Mouse (Mus musculus) ES-Bruce4 (cell line): ENCODE data around the gene Ufd1. TPM values are rescaled to one million over a fixed set of nuclear protein-coding genes. Genes with fewer than 3 reads are reported as not detected.
"Not testable (repeated sequence)": the region's sequence is repeated elsewhere in the genome, so short reads cannot be mapped to it uniquely, and the experiment has no call there.

Experiments
- H3K27ac ChIP-seq: 2 replicates; pipeline ENCODE4 v1.5.1; 2012; ENCODE audit warnings: low read length, inconsistent platforms; ENCODE audit not compliant: insufficient read depth
- H3K27me3 ChIP-seq: 2 replicates; pipeline ENCODE4 v1.6.1; 2012; ENCODE audit warnings: mild to moderate bottlenecking, low read length, inconsistent platforms; ENCODE audit not compliant: control insufficient read depth, poor library complexity, insufficient read depth, severe bottlenecking
- H3K36me3 ChIP-seq: 2 replicates; pipeline ENCODE4 v1.6.1; 2012; ENCODE audit warnings: inconsistent platforms, mild to moderate bottlenecking, low read length, moderate library complexity; ENCODE audit not compliant: control insufficient read depth, poor library complexity, insufficient read depth, severe bottlenecking
- H3K4me1 ChIP-seq: one replicate; pipeline ENCODE4 v1.8.1; 2011; ENCODE audit warnings: low read length; ENCODE audit not compliant: control insufficient read depth, insufficient read depth
- H3K4me3 ChIP-seq: 2 replicates; pipeline ENCODE4 v1.5.1; 2011; ENCODE audit warnings: low read depth, mild to moderate bottlenecking, low read length
- H3K9ac ChIP-seq: 2 replicates; pipeline ENCODE4 v1.6.1; 2012; ENCODE audit warnings: low read depth, mild to moderate bottlenecking, inconsistent platforms; ENCODE audit not compliant: poor library complexity, severe bottlenecking
- H3K9me3 ChIP-seq: replicated peaks from 2 replicates; pipeline ENCODE4 v1.6.1; 2012; ENCODE audit warnings: mild to moderate bottlenecking, low read length, inconsistent platforms; ENCODE audit not compliant: control insufficient read depth, poor library complexity, insufficient read depth, severe bottlenecking
- CTCF ChIP-seq: IDR thresholded peaks from one replicate; pipeline ENCODE4 v1.8.1; 2011; ENCODE audit warnings: low read depth, low read length
- EP300 ChIP-seq: IDR thresholded peaks from 2 replicates; pipeline ENCODE4 v1.6.1; 2011; ENCODE audit warnings: low read depth, low read length; ENCODE audit not compliant: insufficient read depth
- POLR2A ChIP-seq: IDR thresholded peaks from one replicate; pipeline ENCODE4 v1.8.1; 2011; ENCODE audit warnings: low read length; ENCODE audit not compliant: insufficient read depth
- polyA plus RNA-seq: library from polyadenylated mRNA; stranded (reverse); fragments of >200 nt; gene quantifications from 2 replicates; pipeline ENCODE4 v1.2.4, GENCODE M21; 2011; ENCODE audit warnings: low read depth; ENCODE audit not compliant: missing spikeins, insufficient read depth, insufficient read length

Gene Ufd1
- polyA plus RNA-seq, 1 experiment = 67.3 TPM

GRCm38 (mm10) chr16:18838346-18838745 is 26.8 kb downstream of the Ufd1 start:
- Histone ChIP-seq H3K4me1 (no peaks in the 10 kb centered on the region), H3K27me3 (no peaks in the 10 kb centered on the region), H3K27ac (no peak overlapping the region), H3K36me3 (peaks cover 9% of the 10 kb centered on the region), H3K4me3 (no peak overlapping the region), H3K9me3 (no peaks in the 10 kb centered on the region), H3K9ac (no peak overlapping the region)
- TF ChIP-seq CTCF = no peak
- no peak for TF ChIP-seq EP300
- no peak for TF ChIP-seq POLR2A

GRCm38 (mm10) chr16:18846301-18846820 is 34.8 kb downstream of the Ufd1 start:
- H3K27me3 ChIP-seq = no peaks in the 10 kb centered on the region
- no peaks in the 10 kb centered on the region for H3K36me3 ChIP-seq
- H3K4me1 ChIP-seq = no peaks in the 10 kb centered on the region
- no peak overlapping the region for H3K4me3 ChIP-seq
- no peak for TF ChIP-seq EP300
- TF ChIP-seq CTCF = no peak
- TF ChIP-seq POLR2A = no peak
- H3K27ac ChIP-seq = no peak overlapping the region
- H3K9me3 ChIP-seq = peaks cover 2% of the 10 kb centered on the region; the same call in 1 of the 2 replicates
- H3K9ac ChIP-seq = no peak overlapping the region

- H3K36me3 ChIP-seq, H3K4me3 ChIP-seq, H3K4me1 ChIP-seq, H3K9me3 ChIP-seq, H3K27me3 ChIP-seq, H3K27ac ChIP-seq, H3K9ac ChIP-seq: not testable (repeated sequence)
Observed at GRCm38 (mm10) chr16:18849521-18850190, 38.1 kb downstream of the Ufd1 start.

- no peak overlapping the region for H3K27ac ChIP-seq
- no peaks in the 10 kb centered on the region for H3K4me1 ChIP-seq
- no peak overlapping the region for H3K9ac ChIP-seq
- H3K27me3 ChIP-seq = no peaks in the 10 kb centered on the region
- peaks cover 3% of the 10 kb centered on the region; the same call in 1 of the 2 replicates for H3K9me3 ChIP-seq
- no peaks in the 10 kb centered on the region for H3K36me3 ChIP-seq
- no peak for TF ChIP-seq POLR2A
- TF ChIP-seq CTCF = no peak
- no peak for TF ChIP-seq EP300
- H3K4me3 ChIP-seq = no peak overlapping the region
Observed at GRCm38 (mm10) chr16:18858551-18858950, 47.0 kb downstream of the Ufd1 start.

GRCm38 (mm10) chr16:18860186-18860585 is 48.6 kb downstream of the Ufd1 start:
- no peak overlapping the region for H3K27ac ChIP-seq
- no peaks in the 10 kb centered on the region for H3K36me3 ChIP-seq
- H3K9ac ChIP-seq = no peak overlapping the region
- H3K4me1 ChIP-seq = no peaks in the 10 kb centered on the region
- peaks cover 3% of the 10 kb centered on the region; the same call in 1 of the 2 replicates for H3K9me3 ChIP-seq
- TF ChIP-seq EP300 = no peak
- no peak for TF ChIP-seq POLR2A
- TF ChIP-seq CTCF = no peak
- no peaks in the 10 kb centered on the region for H3K27me3 ChIP-seq
- H3K4me3 ChIP-seq = no peak overlapping the region

- H3K4me3 ChIP-seq, H3K27ac ChIP-seq, H3K4me1 ChIP-seq, H3K9me3 ChIP-seq, H3K27me3 ChIP-seq, H3K9ac ChIP-seq: not testable (repeated sequence)
- H3K36me3 ChIP-seq = peaks cover 34% of the 10 kb centered on the region
Observed at GRCm38 (mm10) chr16:18870495-18870894, 58.9 kb downstream of the Ufd1 start.
